Mouse (Mus musculus) CD4-positive, CD25-positive, alpha-beta regulatory T cell, adult 2 months (primary cell): ENCODE measurements around the gene Opcml.

Source experiments
- DNase-seq: peaks from one replicate; pipeline ENCODE4 v3.0.0-alpha.2; 2012; ENCODE audit warnings: low read depth, low spot score

Opcml gene

DNA sequence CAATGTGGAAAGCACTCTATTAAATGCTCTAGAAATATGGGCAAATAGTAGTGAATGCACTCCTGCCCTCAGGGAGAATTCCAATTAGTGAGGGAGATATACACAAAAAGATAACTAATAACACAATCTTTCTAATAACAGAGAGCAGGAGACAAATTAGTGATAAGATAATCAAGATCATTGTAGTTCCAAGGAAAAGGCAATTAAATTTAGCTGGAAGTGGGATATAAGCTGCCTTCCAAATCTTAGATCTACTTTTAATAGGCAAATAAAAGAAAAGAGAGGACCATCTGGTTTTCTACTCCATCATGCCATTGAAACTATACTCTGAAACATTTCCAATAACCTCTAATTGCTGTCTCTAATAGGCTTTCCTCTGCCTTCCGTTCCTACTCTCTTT, 742.6 kb downstream of the Opcml start:
- no peak for DNase-seq

- no peak for DNase-seq
These were observed 744.4 kb downstream of the Opcml start for GRCm38 (mm10) chr9:28535006-28535405.

DNA sequence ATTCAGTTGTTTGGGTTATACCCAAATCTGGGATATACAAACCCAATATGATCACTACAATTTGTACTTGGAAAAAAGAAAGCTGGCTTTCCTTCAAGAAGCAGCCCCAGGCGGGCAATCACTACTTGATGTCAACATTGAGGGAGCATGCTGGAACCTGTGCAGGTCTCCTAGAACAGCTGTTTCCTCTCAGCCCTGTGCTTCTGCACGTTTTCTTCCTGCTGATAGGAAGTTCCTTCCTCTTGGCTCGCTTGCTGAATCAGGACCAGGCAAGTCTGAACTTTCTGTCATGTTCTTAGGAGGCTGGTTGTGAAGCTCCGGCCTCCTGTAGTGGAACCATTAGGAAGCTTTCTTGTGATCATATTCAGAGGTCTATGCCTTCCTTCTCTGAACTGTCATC, 746.1 kb downstream of the Opcml start:
- DNase-seq, result no peak

DNA sequence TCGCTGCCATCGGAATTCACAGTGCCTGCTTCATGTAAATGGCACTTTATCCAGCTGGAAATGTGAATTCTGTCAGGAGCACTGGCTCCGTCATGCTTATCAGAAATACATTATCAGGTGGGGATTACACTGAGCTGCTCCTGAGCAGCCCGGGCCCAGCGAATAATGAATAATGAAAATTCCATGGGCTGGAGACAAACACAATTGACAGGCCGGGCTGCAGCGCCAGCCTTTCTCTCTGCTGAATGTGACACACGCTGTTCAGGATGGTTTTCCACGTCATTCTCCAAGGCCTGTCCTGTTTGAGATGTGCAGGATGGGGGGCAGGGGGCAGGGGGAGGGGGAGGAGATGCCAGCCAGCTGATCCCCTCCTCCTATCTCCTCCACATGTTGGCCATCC, 757.6 kb downstream of the Opcml start:
- DNase-seq, result no peak

DNA sequence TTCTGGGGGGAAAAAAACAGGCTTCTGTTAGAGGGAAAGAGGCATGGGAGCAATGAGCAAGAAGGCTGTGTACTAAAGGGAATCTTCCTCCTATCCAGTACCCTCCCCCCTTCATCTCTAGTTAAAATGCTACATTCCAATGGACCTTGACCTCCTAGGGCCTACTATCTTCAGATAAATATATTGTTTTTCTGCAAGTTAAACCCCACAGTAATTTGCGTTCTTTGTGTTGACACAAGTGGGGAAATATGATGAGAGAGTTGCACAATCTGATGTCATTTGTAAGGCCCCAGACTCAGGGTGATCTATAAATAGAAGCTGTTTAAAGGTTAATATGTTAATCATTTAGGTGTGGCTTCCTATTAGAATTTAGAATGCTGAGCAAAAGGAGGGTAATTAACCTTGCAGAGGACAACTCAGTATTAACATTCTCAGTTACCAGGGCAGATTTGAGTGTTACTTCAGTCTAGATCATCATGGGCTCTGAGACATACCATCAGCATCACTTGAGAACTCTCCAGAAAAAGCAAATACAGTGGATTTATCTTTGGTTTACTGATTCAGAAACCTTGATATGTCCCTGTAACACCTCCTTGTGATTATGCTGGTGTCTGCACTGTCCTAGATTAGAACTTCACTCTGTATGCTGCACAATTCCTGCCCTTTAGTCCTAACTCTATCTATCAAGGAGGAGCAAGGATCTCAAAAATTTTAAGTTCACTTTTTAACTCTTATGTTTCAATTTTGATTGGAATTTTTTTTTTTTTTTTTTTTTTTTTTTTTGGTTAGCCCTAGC, 762.0 kb downstream of the Opcml start:
- no peak for DNase-seq

DNA sequence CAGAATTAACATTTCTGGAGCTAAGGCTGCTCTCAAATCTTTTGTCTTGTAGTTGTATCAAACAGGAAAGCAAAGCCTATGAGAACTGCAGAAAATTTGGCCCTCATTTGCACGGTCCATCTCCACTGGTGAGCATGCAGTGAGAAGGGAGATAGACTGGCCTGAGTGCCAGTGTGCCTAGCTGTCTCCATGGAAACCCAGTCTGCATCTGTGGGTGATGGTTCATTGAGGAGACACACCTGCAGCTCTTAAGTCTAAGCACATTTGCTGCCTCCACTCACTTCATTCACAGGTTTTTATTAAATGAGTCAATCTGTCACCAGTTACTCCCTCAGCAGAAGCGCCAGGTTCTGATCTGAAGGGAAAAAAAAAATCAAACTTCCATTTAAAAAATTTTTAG, 768.1 kb downstream of the Opcml start:
- no peak for DNase-seq

GRCm38 (mm10) chr9:28561761-28562160, 771.2 kb downstream of the Opcml start:
- no peak for DNase-seq

DNA sequence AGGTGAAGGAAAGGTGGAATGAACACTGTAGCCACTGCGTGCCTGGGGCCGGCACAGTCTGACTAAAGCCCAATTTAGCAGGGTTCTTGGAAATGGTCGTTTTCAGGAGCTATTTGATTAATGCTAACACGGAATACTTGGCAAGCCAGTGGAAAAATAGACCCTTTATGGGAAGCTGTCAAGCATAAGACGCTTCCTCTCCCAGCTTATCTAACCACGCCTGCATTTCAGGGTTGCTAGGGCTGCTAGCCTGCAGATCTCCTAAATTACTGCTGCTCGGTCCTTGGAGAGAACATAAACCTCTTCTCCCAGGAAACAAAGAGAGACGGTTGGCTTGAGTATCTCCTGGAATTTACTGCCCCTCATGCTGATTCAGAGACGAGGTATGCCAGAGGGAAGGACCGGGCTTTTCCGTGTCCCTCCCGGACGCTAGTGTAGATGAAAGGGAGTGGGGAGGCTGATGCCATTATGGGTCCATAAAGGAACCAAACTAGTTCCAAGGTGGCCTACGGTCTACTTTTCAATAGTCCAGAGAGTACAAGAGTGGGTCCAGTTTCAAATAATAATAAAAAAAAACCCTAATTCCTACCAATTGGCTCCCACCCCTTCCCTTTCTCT, 772.6 kb downstream of the Opcml start:
- no peak for DNase-seq

DNA sequence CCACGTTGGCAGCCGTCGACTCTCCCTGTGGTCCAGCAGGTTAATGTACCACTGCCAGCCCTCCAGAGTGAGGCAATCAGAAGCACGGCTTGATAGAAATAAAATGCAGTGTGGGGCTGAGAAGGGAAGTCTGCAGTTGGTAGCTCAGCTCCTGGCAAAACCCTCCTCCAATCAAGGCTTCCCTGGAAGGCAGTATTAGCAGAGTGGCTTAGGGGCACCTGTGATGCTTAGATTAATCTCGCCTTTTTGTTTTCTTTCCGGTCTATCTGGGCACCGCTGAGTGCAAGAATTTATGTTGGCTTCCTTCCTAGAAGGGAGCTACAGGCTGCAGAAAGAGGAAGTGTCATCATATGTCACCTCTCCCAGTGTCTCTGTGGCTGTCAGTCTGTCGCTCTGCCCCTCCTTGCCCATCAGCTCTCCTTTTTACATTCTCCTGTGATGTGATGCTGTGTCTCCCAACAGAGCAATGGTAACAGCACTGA, 778.5 kb downstream of the Opcml start:
- DNase-seq, result no peak

DNA sequence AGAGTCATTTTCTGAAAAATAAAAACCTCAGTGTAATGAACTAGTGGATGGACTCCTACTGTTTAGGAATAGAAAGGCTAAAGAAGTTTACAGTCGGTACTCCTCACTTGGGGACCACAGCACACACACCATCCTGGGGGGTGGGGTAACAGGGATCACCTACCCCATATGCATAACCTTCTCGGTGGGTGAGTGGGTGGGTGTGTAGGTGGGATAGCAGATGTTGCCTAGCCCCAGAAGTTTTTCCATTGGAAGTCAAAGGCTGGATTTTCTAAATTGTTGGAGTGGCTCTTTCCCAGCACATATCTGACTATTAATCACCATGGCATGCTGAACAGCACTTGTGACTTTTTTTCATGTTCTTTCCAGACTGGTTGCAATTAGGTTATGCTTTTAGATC, 779.2 kb downstream of the Opcml start:
- no peak for DNase-seq

DNA sequence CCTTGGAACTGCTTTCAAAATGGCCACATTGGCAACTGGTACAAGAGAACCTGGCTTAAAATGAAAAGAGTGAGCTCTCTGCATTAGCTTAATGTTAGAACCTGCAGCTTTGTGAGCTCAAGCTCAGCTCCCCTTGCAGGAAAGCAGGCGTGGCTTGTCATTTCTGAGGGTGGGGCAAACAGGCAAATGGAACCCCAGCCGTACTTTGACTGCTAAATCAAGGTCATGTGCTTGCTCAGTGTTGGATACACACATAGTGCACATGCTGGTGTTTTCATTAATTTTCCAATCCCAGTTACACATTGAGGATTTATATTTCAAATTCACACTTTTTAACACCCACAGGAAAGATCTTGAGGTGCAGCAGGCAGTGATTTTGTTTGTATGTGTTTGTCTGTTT, 781.1 kb downstream of the Opcml start:
- DNase-seq, result no peak

GRCm38 (mm10) chr9:28572136-28572774, 781.7 kb downstream of the Opcml start:
- DNase-seq, result no peak

DNA sequence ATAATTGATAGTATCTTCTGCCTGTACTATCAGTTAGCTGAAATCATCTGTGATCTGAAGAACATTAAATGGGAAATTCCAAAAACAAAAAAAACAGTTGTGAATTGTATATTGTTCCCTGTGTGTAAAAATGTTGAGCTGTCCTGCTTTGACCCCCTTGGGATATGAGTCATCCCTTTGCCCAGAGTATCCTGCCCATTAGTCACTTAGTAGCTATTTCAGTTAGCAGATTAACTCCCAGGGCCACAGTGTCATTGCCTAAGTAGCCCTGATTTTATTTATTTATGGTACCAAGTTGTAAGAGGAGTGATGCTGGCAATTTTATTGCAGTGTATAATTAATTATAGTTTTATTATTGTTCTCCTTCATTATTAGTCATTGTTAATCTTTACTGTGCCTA, 788.2 kb downstream of the Opcml start:
- no peak for DNase-seq

- DNase-seq, result no peak
These were observed 796.7 kb downstream of the Opcml start for GRCm38 (mm10) chr9:28587253-28587652.

DNA sequence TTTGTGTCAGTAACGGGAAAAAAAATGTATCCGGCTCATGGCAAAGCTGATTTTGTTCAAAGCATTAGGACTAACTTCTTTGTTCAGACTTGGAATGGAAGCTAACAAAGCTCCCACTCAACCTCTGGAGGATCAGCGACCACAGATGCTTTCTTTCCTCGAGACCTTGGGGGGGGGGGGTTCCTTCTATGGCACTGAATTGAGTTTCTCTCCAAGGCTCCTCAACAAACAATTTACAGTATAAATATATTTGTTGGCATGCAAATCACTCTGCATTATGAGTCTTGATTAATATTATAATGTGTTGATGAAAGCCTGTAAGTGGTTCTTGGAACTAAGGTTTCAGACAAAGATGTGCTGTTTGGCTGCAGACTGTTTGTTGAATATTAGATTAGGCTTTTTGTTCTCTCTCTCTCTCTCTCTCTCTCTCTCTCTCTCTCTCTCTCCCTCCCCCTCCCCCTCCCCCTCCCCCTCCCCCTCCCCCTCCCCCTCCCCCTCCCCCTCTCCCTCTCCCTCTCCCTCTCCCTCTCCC, 797.3 kb downstream of the Opcml start:
- no peak for DNase-seq

DNA sequence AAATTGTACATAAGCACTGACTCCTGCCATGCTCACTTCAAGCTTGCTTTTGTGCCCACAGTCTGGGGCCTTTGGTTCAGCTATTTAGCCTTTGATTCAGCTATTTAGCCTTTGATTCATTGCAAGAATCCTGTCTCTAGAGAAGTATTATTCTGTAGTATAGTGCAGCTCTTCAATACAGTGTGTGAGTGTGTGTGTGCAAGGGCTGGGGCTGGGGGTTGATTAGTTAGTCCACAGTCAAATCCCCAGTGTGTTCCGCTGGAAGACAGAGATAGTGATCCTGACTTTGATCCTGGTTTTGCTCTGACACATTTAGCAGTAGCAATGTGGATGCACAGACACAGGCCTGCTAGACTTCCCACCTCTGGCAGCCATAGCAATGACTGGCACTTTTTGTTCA, 797.9 kb downstream of the Opcml start:
- no peak for DNase-seq

- no peak for DNase-seq
These were observed 801.6 kb downstream of the Opcml start for GRCm38 (mm10) chr9:28592208-28592607.

DNA sequence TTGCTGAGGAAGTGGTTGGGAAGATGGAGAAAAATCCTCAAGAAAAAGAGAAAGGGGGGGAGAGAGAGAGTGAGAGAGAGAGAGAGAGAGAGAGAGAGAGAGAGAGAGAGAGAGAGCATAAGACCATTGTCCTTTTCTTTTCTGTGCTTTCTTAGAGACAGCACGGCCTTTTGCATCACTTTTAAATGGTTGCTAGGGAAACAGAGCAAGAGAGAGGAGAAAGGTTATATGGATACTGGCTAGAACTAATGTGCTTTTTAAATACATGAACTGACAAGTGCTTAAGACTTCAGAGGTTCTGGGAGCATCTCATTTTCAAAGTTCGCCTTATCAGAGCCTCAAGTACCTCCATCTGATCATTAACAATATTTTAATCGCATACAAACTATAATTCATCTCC, 804.5 kb downstream of the Opcml start:
- no peak for DNase-seq

DNA sequence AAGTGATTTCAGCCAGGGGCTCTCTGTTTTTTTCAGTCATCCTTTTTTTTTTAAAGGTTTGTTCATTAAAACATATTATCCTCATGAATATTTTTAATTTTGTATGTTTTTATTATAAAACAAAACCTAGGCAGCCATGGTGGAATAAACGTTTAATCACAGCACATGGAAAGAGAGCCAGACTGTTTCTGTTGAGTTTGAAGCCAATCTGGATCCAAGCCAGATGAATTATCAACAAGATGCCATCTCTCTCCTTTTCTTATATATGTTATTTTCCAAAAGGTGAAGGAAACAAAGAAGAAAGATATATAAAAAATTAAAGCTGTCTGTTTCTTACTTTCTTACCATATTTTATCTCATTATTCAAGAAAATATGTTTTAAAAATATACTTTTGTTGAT, 815.0 kb downstream of the Opcml start:
- DNase-seq, result no peak

- no peak for DNase-seq
These were observed 823.4 kb downstream of the Opcml start for GRCm38 (mm10) chr9:28613683-28614620.

DNA sequence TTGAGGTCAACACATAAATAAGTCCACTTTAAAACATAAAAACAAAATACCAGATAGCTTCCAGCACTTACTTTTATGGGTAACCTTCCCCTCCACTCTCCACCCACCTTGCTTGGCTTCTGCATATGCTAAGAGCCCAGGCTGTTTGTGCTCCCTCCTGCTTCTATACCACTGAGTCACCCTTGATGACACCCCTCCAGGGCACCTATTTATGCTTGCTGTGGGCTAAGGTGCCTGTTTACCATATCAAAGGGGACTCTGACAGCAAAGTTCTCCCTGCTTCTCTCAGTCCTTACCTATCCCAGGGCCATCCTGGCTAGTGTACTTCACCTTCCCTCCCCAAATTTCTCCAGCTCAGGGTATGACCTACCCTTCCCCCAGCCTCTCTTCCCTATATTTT, 824.9 kb downstream of the Opcml start:
- no peak for DNase-seq
